Mouse (Mus musculus) midbrain, postnatal 0 days (tissue): ENCODE results near the gene Sat2. TPM values are rescaled to one million over a fixed set of nuclear protein-coding genes. Genes with fewer than 3 reads are reported as not detected.

ENCODE experiments used
- ATAC-seq: fragments of 200-750 bp; cut with Nextera tagmentation; 2 replicates; pipeline ENCODE4 v1.8.0; 2017; ENCODE audit warnings: moderate number of reproducible peaks, mild to moderate bottlenecking, moderate TSS enrichment, moderate library complexity; ENCODE audit not compliant: low FRiP score
- DNase-seq: peaks from one replicate; pipeline ENCODE4 v3.0.0-alpha.2; 2015; ENCODE audit warnings: low spot score
- H3K27ac ChIP-seq: fragments of 300-500 bp; sonication (generic); 2 replicates; pipeline ENCODE4 v1.5.1; 2014; ENCODE audit warnings: low read depth, mild to moderate bottlenecking, low read length, mixed read lengths
- H3K27me3 ChIP-seq: fragments of 300-500 bp; sonication (generic); 2 replicates; pipeline ENCODE4 v1.6.1; 2014; ENCODE audit warnings: low read length, control low read depth, mixed read lengths; ENCODE audit not compliant: insufficient read depth
- H3K36me3 ChIP-seq: fragments of 300-500 bp; sonication (generic); 2 replicates; pipeline ENCODE4 v1.6.1; 2014; ENCODE audit warnings: low read length, control low read depth, mixed read lengths; ENCODE audit not compliant: insufficient read depth
- H3K4me1 ChIP-seq: fragments of 300-500 bp; sonication (generic); 2 replicates; pipeline ENCODE4 v1.6.1; 2014; ENCODE audit warnings: mild to moderate bottlenecking, control low read depth, antibody characterized with exemption, low read length, mixed read lengths; ENCODE audit not compliant: insufficient read depth
- H3K4me2 ChIP-seq: fragments of 300-500 bp; sonication (generic); 2 replicates; pipeline ENCODE4 v1.6.1; 2014; ENCODE audit warnings: low read depth, mild to moderate bottlenecking, low read length, mixed read lengths; ENCODE audit not compliant: poor library complexity, severe bottlenecking
- H3K4me3 ChIP-seq: fragments of 300-500 bp; sonication (generic); 2 replicates; pipeline ENCODE4 v1.5.1; 2014; ENCODE audit warnings: low read depth, mild to moderate bottlenecking, low read length, moderate library complexity
- H3K9ac ChIP-seq: fragments of 300-500 bp; sonication (generic); replicated peaks from 2 replicates; pipeline ENCODE4 v1.6.1; 2014; ENCODE audit warnings: mild to moderate bottlenecking, low read length, moderate library complexity, mixed read lengths; ENCODE audit not compliant: poor library complexity, severe bottlenecking
- H3K9me3 ChIP-seq: fragments of 300-500 bp; sonication (generic); 2 replicates; pipeline ENCODE4 v1.6.1; 2016; ENCODE audit warnings: low read length, control low read depth
- CTCF ChIP-seq: IDR thresholded peaks from 2 replicates; pipeline ENCODE4 v1.5.1; 2016; ENCODE audit warnings: antibody characterized with exemption, mild to moderate bottlenecking
- WGBS: fragments of 180-500 bp; shearing (Covaris S2); extraction: QIAGEN DNeasy Blood & Tissue Kit; methylation state at CpG from one replicate; pipeline ENCODE4 v1.1.7; 2014; 5-methylcytosine and 5-hydroxymethylcytosine counted together
- polyA plus RNA-seq: library from polyadenylated mRNA; unstranded; fragments of >200 nt; fragmentation: Nextera tagmentation; extraction: Ambion mirVana; gene quantifications from 2 replicates; pipeline ENCODE4 v1.2.1, GENCODE M21; 2015
- total RNA-seq: library from RNA; depleted of rRNA; stranded (reverse); fragments of >200 nt; gene quantifications from 2 replicates; pipeline ENCODE4 v1.2.3, GENCODE M21; 2014

The Sat2 gene
- total and polyA plus RNA-seq, 2 experiments from 2014 or later = 13.3 to 29.9 TPM

- Histone ChIP-seq H3K9me3 (no peaks in the 10 kb centered on the region), H3K27ac (peak within 1 kb of the TSS; percentile 92), H3K4me3 (peak within 1 kb of the TSS; percentile 64), H3K9ac (peak within 1 kb of the TSS; percentile 72), H3K36me3 (no peaks in the 10 kb centered on the region), H3K4me1 (peaks cover 17% of the 10 kb centered on the region), H3K27me3 (no peaks in the 10 kb centered on the region), H3K4me2 (peak within 1 kb of the TSS; percentile 92)
- WGBS = under 1% methylated on average over 13 of the region's 13 CpGs
- no peak for TF ChIP-seq CTCF
- DNase-seq (peak; percentile 98), ATAC-seq (peak; percentile 75)
Measured at GRCm38 (mm10) chr11:69580091-69580514, 41.7 kb upstream of the Sat2 start, which contains the start of the genes Wrap53 and Trp53. Gene Wrap53 (minus strand): TSS chr11:69580255. Gene Trp53 (plus strand): TSS chr11:69580359.

- Histone ChIP-seq H3K27me3 (no peaks in the 10 kb centered on the region), H3K36me3 (no peaks in the 10 kb centered on the region), H3K9me3 (no peaks in the 10 kb centered on the region), H3K4me1 (peaks cover 17% of the 10 kb centered on the region), H3K9ac (peak overlapping the region; percentile 70), H3K27ac (peak overlapping the region; percentile 92), H3K4me3 (peak overlapping the region; percentile 64), H3K4me2 (peak overlapping the region; percentile 92)
- under 1% methylated on average over 25 of the region's 25 CpGs for WGBS
- TF ChIP-seq CTCF = no peak
- ATAC-seq (no peak), DNase-seq (no peak)
Measured at GRCm38 (mm10) chr11:69580572-69581146, 41.2 kb upstream of the Sat2 start.

GRCm38 (mm10) chr11:69581147-69581688 lies 40.6 kb upstream of the Sat2 start:
- Histone ChIP-seq H3K27me3 (no peaks in the 10 kb centered on the region), H3K4me3 (peak overlapping the region; percentile 64), H3K27ac (peak overlapping the region; percentile 92), H3K9me3 (no peaks in the 10 kb centered on the region), H3K36me3 (no peaks in the 10 kb centered on the region), H3K4me2 (peak overlapping the region; percentile 92), H3K4me1 (peaks cover 17% of the 10 kb centered on the region), H3K9ac (peak overlapping the region; percentile 70)
- ATAC-seq (peak; percentile 82), DNase-seq (peak; percentile 96)
- no peak for TF ChIP-seq CTCF
- under 1% methylated on average over 36 of the region's 36 CpGs for WGBS

- peak overlapping the region; percentile 70; the same call in 1 of the 2 replicates for H3K9ac ChIP-seq
- peak overlapping the region; percentile 92; the same call in 1 of the 2 replicates for H3K27ac ChIP-seq
- no peak for ATAC-seq
- 0 out of 2 replicates have a peak, but pooled peaks cover 2% of the 10 kb centered on the region for H3K36me3 ChIP-seq
- WGBS = 2% methylated on average over 8 of the region's 8 CpGs
- peaks cover 16% of the 10 kb centered on the region for H3K4me1 ChIP-seq
- H3K9me3 ChIP-seq = no peaks in the 10 kb centered on the region
- no peak for DNase-seq
- H3K27me3 ChIP-seq = no peaks in the 10 kb centered on the region
- peak overlapping the region; percentile 64 for H3K4me3 ChIP-seq
- peak overlapping the region; percentile 92 for H3K4me2 ChIP-seq
- peak; percentile 6; the same call in 1 of the 2 replicates for TF ChIP-seq CTCF
Measured at GRCm38 (mm10) chr11:69581814-69582213, 40.0 kb upstream of the Sat2 start.

GRCm38 (mm10) chr11:69582230-69582805 lies 39.5 kb upstream of the Sat2 start:
- Histone ChIP-seq H3K27ac (0 out of 2 replicates have a peak overlapping the region, but pooled peaks have one; percentile 92), H3K9ac (no peak overlapping the region; the same call in 1 of the 2 replicates), H3K4me3 (peak overlapping the region; percentile 64), H3K4me1 (peaks cover 11% of the 10 kb centered on the region), H3K4me2 (peak overlapping the region; percentile 92), H3K9me3 (no peaks in the 10 kb centered on the region), H3K36me3 (0 out of 2 replicates have a peak, but pooled peaks cover 3% of the 10 kb centered on the region), H3K27me3 (no peaks in the 10 kb centered on the region)
- ATAC-seq (no peak), DNase-seq (no peak)
- WGBS = 57% methylated on average over 9 of the region's 9 CpGs
- no peak for TF ChIP-seq CTCF

- Histone ChIP-seq H3K9ac (no peak overlapping the region), H3K36me3 (peaks cover 16% of the 10 kb centered on the region), H3K27ac (no peak overlapping the region), H3K4me2 (no peak overlapping the region), H3K9me3 (no peaks in the 10 kb centered on the region), H3K4me1 (no peaks in the 10 kb centered on the region), H3K27me3 (no peaks in the 10 kb centered on the region), H3K4me3 (no peak overlapping the region)
- WGBS = 85% methylated on average over 7 of the region's 7 CpGs
- ATAC-seq (no peak), DNase-seq (no peak)
- no peak for TF ChIP-seq CTCF
Measured at GRCm38 (mm10) chr11:69584008-69584407, 37.8 kb upstream of the Sat2 start.
